Mouse (Mus musculus) heart, embryonic 16.5 days (tissue): Measurements from ENCODE around the gene Trak1. TPM values are rescaled to one million over a fixed set of nuclear protein-coding genes. Genes with fewer than 3 reads are reported as not detected.

Source experiments
- ATAC-seq: fragments of 200-750 bp; cut with Nextera tagmentation; replicated peaks from 2 replicates; pipeline ENCODE4 v1.8.0; 2017; ENCODE audit warnings: moderate number of reproducible peaks; ENCODE audit not compliant: insufficient read depth, low FRiP score; ENCODE audit errors: extremely low read depth
- H3K27ac ChIP-seq: fragments of 300-500 bp; sonication (generic); 2 replicates; pipeline ENCODE4 v1.5.1; 2014; ENCODE audit warnings: mild to moderate bottlenecking, low read length, control low read depth, moderate library complexity
- H3K27me3 ChIP-seq: fragments of 300-500 bp; sonication (generic); 2 replicates; pipeline ENCODE4 v1.6.1; 2014; ENCODE audit warnings: low read length, mixed read lengths; ENCODE audit not compliant: control insufficient read depth, insufficient read depth
- H3K36me3 ChIP-seq: fragments of 300-500 bp; sonication (generic); 2 replicates; pipeline ENCODE4 v1.6.1; 2014; ENCODE audit not compliant: control insufficient read depth, insufficient read depth
- H3K4me1 ChIP-seq: fragments of 300-500 bp; sonication (generic); 2 replicates; pipeline ENCODE4 v1.6.1; 2014; ENCODE audit warnings: low read length, mixed read lengths; ENCODE audit not compliant: control insufficient read depth, insufficient read depth
- H3K4me2 ChIP-seq: fragments of 300-500 bp; sonication (generic); 2 replicates; pipeline ENCODE4 v1.6.1; 2014; ENCODE audit warnings: low read depth, mild to moderate bottlenecking, control low read depth, low read length
- H3K4me3 ChIP-seq: fragments of 300-500 bp; sonication (generic); 2 replicates; pipeline ENCODE4 v1.5.1; 2014; ENCODE audit warnings: mild to moderate bottlenecking, control low read depth, low read length
- H3K9ac ChIP-seq: fragments of 300-500 bp; sonication (generic); 2 replicates; pipeline ENCODE4 v1.6.1; 2014; ENCODE audit warnings: low read length, control low read depth
- H3K9me3 ChIP-seq: fragments of 300-500 bp; sonication (generic); replicated peaks from 2 replicates; pipeline ENCODE4 v1.6.1; 2016; ENCODE audit warnings: low read length; ENCODE audit not compliant: control insufficient read depth
- WGBS: fragments of 180-500 bp; shearing (Covaris S2); extraction: QIAGEN DNeasy Blood & Tissue Kit; methylation state at CpG from one replicate; pipeline ENCODE4 v1.1.7; 2014; 5-methylcytosine and 5-hydroxymethylcytosine counted together
- polyA plus RNA-seq: library from polyadenylated mRNA; unstranded; fragments of >200 nt; fragmentation: Nextera tagmentation; extraction: Ambion mirVana; gene quantifications from 2 replicates; pipeline ENCODE4 v1.2.1, GENCODE M21; 2015

The Trak1 gene
- polyA plus RNA-seq, 1 experiment from 2014 or later: 42.4 TPM

DNA sequence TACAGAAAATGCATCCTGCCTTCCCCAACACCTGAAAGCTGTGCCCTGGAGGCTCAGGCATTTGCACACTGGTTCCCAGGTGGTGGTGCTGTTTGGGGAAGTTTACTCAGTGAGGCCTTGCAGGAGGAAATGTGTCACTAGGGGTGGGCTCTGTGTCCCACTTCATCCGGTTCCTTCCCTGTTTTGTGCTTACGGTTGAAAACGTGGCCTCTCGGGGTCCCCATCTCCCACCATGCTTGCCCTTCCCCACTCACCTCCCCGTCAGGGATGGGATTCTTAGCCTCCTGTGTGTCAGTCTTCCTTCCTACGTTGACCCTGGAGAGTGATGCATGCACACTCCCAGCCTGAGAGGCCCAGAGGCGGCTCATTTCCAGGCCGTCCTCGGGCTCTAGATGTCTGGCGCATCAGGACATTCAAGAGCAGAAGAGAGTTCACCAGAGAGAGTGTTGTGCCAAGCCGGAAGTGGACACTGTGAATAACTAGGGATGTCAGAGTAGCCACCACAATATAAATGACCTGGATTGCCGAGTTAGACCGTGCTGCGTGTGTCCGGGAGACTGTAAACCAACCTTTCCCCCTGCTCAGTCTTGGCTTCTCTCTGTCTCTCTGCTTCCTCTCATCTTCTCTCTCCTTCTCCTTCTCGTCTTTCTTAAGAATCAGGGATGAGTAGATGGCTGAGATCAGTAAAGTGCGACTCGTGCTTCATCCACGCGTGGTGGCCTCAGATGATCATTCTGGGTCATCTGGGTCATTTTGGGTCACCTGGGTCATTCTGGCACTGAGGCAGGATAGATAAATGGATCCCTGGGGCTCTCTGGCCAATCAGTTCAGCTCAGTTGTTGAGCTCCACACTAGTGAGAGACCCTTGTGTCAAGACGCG is 4.0 kb downstream of the Trak1 start:
- Histone ChIP-seq H3K4me3 (peak overlapping the region; percentile 3; the same call in 1 of the 2 replicates), H3K9me3 (no peaks in the 10 kb centered on the region), H3K36me3 (no peaks in the 10 kb centered on the region), H3K9ac (no peak overlapping the region; the same call in 1 of the 2 replicates), H3K27me3 (peaks cover 2% of the 10 kb centered on the region; the same call in 1 of the 2 replicates), H3K4me2 (peak overlapping the region; percentile 11; the same call in 1 of the 2 replicates), H3K4me1 (peaks cover 43% of the 10 kb centered on the region), H3K27ac (peak overlapping the region; percentile 17; the same call in 1 of the 2 replicates)
- 76% methylated on average over 22 of the region's 22 CpGs for WGBS
- no peak for ATAC-seq

DNA sequence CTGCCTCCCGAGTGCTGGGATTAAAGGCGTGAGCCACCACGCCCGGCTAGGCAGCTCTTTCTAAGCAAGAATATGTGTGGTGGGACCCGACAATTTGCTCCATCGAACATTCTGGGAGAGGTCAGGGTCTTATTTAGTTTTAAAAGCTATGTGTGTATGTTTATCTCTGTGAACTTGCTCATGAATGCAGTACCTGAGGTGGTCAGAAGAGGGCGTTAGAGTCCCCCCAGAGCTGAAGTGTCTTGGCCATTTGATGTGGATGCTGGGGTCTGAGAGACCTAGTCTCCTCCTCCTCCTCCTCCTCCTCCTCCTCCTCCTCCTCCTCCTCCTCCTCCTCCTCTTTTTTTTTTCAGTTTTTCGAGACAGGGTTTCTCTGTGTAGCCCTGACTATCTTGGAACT is 5.2 kb downstream of the Trak1 start:
- Histone ChIP-seq H3K9ac (no peak overlapping the region), H3K4me2 (no peak overlapping the region), H3K27ac (no peak overlapping the region), H3K9me3 (no peaks in the 10 kb centered on the region), H3K27me3 (no peaks in the 10 kb centered on the region), H3K4me1 (peaks cover 43% of the 10 kb centered on the region), H3K36me3 (peaks cover 4% of the 10 kb centered on the region; the same call in 1 of the 2 replicates), H3K4me3 (no peak overlapping the region)
- ATAC-seq: no peak
- WGBS: 81% methylated on average over 7 of the region's 8 CpGs

DNA sequence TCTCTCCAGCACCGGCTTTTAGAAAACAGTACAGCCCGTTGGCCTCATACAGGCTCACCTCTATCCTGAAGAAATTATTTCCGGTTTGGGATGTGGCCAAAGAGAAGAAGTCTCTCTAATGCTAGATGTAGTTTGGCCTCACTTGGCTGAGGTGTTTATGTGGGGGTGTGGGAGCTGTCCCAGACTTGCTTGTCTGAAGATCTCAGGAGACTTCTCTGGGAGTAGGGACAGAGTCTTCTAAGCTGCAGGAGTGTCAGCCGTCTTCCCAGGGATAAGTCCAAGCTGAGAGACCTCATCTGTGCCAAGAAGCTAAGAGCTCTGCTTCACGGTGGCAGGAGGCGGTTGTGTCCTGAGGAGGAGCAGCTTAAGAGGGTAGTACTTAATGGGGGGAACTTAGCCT is 5.8 kb downstream of the Trak1 start:
- no peaks in the 10 kb centered on the region for H3K9me3 ChIP-seq
- H3K4me2 ChIP-seq: no peak overlapping the region
- no peak overlapping the region for H3K9ac ChIP-seq
- ATAC-seq: no peak
- 52% methylated on average over 6 of the region's 6 CpGs for WGBS
- H3K27me3 ChIP-seq: no peaks in the 10 kb centered on the region
- H3K4me3 ChIP-seq: no peak overlapping the region
- peak overlapping the region; percentile 52; the same call in 1 of the 2 replicates for H3K27ac ChIP-seq
- H3K4me1 ChIP-seq: peaks cover 43% of the 10 kb centered on the region
- peaks cover 4% of the 10 kb centered on the region; the same call in 1 of the 2 replicates for H3K36me3 ChIP-seq

DNA sequence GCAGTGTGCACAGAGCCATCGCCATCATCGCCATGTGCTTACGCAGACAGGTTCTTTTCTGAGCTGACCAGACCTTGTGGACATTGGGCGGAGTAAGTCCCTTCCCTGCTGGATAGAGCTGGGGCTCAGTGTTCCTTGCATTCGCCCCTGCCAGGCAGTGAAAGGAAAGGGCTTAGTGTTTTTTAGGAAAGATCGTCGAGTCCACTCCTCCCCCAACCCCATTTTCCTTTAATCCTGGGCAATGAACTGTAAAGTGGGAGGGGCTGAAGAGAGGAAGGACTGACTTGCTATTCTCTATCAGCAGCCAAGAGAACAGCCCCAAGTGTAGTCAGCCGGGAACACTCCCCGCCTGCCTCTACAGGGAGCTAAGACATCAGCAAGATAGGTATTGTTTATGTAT is 6.4 kb downstream of the Trak1 start:
- no peaks in the 10 kb centered on the region for H3K9me3 ChIP-seq
- H3K4me1 ChIP-seq: peaks cover 40% of the 10 kb centered on the region
- H3K36me3 ChIP-seq: peaks cover 4% of the 10 kb centered on the region; the same call in 1 of the 2 replicates
- WGBS: 59% methylated on average over 9 of the region's 9 CpGs
- H3K27ac ChIP-seq: peak overlapping the region; percentile 18; the same call in 1 of the 2 replicates
- no peak for ATAC-seq
- H3K27me3 ChIP-seq: no peaks in the 10 kb centered on the region
- no peak overlapping the region for H3K9ac ChIP-seq
- H3K4me2 ChIP-seq: no peak overlapping the region
- no peak overlapping the region for H3K4me3 ChIP-seq

DNA sequence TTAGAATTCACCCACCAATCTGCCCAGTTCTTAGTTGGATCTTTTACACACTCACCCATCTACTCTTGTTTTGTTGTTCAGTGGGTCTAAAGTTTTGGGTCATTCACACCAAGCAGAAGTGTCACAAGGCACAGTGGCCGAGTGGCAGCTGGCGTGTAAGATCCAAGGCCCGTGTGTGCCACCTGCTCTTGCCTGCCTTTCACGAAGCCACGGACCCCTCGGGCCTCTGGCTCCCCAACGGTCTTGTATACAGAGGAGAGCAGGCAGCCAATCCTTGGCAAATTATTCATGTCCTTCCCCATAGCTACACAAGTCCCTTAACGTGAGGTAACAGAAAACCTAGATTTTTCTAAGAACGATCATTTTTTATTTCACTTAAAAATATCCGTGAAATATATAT is 7.2 kb downstream of the Trak1 start:
- H3K27ac ChIP-seq: no peak overlapping the region
- no peak for ATAC-seq
- H3K4me2 ChIP-seq: no peak overlapping the region
- no peaks in the 10 kb centered on the region for H3K27me3 ChIP-seq
- no peak overlapping the region for H3K4me3 ChIP-seq
- peaks cover 4% of the 10 kb centered on the region; the same call in 1 of the 2 replicates for H3K36me3 ChIP-seq
- H3K4me1 ChIP-seq: peaks cover 33% of the 10 kb centered on the region
- H3K9ac ChIP-seq: no peak overlapping the region
- WGBS: 83% methylated on average over 10 of the region's 10 CpGs
- no peaks in the 10 kb centered on the region for H3K9me3 ChIP-seq

DNA sequence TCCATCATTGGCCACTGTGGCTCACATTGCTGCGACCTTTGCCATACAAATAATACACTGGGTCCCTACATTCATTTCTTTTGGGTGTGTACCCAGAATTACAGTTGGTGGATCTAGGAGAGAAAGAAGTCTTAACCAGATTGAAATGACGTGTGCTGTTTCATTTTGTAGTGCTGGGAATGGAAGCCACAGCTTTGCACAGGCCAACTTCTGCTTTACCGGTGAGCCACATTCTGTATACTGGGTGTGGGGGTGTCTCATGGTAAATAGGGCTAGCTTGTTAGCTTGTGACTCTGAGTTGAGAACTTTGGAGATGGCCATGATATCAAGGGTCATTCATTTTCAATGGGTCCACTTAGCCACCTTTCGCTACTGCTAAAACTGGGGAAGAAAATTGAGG is 8.2 kb downstream of the Trak1 start:
- Histone ChIP-seq H3K36me3 (peaks cover 4% of the 10 kb centered on the region; the same call in 1 of the 2 replicates), H3K27me3 (no peaks in the 10 kb centered on the region), H3K4me2 (no peak overlapping the region), H3K9me3 (no peaks in the 10 kb centered on the region), H3K4me3 (no peak overlapping the region), H3K27ac (no peak overlapping the region), H3K9ac (no peak overlapping the region), H3K4me1 (peaks cover 27% of the 10 kb centered on the region)
- ATAC-seq: no peak
- 94% methylated on average over 4 of the region's 4 CpGs for WGBS

DNA sequence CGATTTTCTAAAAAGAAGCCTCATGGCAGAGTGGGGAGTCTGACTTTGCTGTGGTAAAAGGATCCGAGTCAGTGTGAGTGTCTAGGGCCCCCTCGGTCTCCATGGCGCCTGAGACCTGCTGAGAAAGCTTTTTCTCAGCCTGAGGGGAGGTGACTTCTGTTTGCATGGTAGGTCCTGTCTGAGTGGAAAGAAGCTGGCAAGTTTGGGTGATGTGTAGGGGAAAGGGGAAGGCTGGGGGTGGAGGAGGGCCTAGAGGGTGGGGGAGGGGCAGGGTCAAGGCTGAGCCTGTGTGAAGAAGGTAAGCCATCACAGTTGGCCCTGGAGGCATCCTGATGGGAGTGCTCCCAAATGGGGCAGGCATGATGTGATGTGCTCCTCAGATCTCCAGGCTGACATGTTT is 12.0 kb downstream of the Trak1 start:
- no peak overlapping the region for H3K27ac ChIP-seq
- H3K9me3 ChIP-seq: no peaks in the 10 kb centered on the region
- ATAC-seq: no peak
- WGBS: 55% methylated on average over 4 of the region's 4 CpGs
- no peaks in the 10 kb centered on the region for H3K27me3 ChIP-seq
- peaks cover 39% of the 10 kb centered on the region for H3K4me1 ChIP-seq
- peaks cover 4% of the 10 kb centered on the region; the same call in 1 of the 2 replicates for H3K36me3 ChIP-seq
- H3K4me2 ChIP-seq: no peak overlapping the region
- H3K4me3 ChIP-seq: no peak overlapping the region
- H3K9ac ChIP-seq: no peak overlapping the region

DNA sequence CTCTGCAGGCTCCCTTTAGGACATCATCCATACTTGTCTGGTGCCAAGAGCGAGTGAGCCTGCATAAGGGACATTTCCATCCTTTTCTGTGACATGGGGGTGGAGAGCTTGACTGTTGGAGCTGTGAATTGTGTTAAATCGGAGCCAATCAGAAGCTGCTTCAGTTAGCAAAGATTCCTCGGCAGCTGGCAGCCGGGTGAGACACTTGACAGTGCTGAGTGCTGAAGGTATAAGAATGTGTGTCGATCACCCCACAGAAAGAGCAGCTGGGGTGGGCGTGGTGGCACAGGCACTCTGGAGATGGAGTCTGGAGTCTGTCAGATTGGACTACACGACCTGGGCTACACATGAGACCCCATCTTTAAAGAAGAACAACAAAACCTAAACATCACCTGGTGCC is 13.2 kb downstream of the Trak1 start:
- no peaks in the 10 kb centered on the region for H3K27me3 ChIP-seq
- H3K36me3 ChIP-seq: peaks cover 4% of the 10 kb centered on the region; the same call in 1 of the 2 replicates
- peaks cover 50% of the 10 kb centered on the region for H3K4me1 ChIP-seq
- H3K4me3 ChIP-seq: no peak overlapping the region
- ATAC-seq: no peak
- no peaks in the 10 kb centered on the region for H3K9me3 ChIP-seq
- H3K27ac ChIP-seq: peak overlapping the region; percentile 100
- no peak overlapping the region for H3K4me2 ChIP-seq
- WGBS: 43% methylated on average over 7 of the region's 7 CpGs
- no peak overlapping the region for H3K9ac ChIP-seq

DNA sequence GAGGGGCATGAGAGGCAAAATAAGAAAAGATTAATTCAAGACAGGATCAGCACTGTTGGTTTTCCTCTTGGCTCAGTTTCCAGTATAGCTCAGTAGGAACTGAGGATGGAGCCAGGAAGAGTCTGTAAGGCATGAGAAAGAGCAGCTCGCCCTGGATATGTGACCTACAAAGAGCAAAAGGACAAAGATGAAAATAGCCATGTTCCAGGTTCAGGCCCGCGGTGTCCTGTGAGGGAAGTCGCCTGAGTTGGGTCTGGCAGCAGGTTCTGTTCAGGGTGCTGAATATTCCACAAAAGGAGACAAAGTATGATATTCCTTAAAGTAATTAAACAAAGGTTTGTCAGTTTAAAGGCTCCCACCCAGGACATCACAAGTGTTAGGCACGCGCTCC is 14.5 kb downstream of the Trak1 start:
- Histone ChIP-seq H3K4me1 (peaks cover 64% of the 10 kb centered on the region), H3K9ac (no peak overlapping the region), H3K36me3 (peaks cover 4% of the 10 kb centered on the region; the same call in 1 of the 2 replicates), H3K27me3 (no peaks in the 10 kb centered on the region), H3K27ac (peak overlapping the region; percentile 100), H3K4me2 (no peak overlapping the region), H3K4me3 (no peak overlapping the region), H3K9me3 (no peaks in the 10 kb centered on the region)
- WGBS: 51% methylated on average over 6 of the region's 6 CpGs
- no peak for ATAC-seq
